Mouse (Mus musculus): ENCODE results near the gene Jsrp1.

The Jsrp1 gene

DNA sequence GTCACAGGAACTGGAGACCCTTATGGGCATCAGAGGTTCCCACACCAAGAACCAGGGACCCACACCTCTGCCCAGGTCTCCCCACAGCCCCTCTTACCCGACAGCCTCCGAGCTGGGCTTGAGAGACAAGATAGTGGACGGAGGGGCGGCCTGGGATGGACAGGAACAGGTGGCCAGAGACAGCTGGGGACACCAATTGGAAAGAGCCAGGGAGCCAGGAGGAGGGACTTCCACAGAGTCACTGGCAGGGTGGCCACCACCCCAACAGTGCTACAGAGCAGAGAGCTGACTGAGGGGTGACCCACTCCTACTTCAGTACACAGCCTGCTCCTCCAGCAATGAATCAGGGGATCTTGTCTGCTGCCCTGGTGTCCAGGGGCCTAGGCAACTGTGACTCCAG is at the start of gene Jsrp1:
Jsrp1 (minus strand) TSS at position 133 of the 400 bp plus-strand sequence.
- no peak for DNase-seq (ENCODE audit: low read depth, low spot score)

DNA sequence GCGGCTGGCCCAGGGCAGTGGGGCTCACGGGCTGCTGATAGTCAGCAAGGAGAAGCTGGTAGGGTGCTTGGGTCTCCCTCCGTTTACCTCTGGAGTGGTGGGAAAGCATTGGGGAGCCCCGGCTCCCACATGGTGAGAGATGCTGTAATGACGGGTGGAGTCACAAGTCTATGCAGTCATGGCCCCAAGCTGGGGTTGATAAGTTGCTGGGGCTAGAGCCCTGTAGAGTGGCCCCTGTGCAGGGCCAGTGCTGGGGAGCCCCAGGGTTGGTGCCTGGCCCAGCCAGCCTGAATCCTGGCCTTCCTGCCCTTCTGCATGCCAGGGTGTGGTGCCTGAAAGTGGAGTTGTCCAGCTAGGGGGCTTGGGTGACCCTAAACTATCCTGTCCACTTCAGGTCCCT is 49.0 kb upstream of the Jsrp1 start:
- DNase-seq (ENCODE audit: low read depth, low spot score): no peak

DNA sequence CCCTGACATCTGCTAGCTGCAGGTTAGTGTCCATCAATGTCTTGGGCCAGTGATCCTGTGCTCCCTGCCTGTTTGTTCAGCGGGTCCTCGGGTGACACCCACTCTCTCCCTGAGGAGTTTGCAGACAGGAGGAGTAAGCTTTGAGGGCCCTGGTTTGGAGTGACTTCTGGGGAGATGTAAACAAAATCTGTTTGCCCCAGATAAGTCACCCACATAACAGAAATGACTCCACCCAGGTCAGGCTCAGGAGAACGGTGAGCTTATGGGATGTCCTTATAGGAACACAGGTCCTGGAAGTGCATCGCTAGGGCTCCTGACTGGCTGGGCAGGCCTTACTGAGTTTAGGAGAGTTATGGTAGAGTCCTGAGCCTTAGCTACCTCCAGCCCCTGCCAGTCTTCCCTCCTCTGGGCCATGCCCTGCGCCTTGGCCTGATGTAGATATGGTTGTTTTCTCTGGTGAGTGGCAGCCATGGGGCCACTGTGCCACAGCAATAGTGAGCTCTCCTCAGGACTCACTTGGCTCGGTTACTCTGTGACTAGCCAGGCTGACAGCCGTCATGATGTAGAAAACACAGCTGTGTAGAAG is 45.1 kb upstream of the Jsrp1 start:
- DNase-seq (ENCODE audit: low read depth, low spot score): no peak

DNA sequence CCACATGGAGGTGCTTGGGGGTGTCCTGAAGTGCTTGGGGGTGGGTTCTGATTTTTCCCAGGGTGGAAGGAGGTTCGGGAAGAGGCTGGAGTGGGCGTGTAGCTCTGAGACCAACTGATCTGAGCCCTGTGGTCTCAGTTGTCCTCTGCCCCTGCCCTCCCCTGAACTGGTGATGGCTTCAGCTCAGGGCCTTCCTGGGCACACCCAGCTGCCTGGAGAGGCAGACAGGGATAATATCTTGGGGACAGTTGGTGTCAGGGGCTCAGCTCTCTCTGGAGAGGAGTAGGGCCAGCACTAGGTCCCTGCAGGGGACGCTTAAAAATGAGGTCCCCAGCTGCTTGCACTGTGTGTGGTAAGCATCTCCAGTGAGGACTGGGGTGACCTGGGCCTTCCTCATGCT is 44.5 kb upstream of the Jsrp1 start:
- DNase-seq (ENCODE audit: low read depth, low spot score): no peak

DNA sequence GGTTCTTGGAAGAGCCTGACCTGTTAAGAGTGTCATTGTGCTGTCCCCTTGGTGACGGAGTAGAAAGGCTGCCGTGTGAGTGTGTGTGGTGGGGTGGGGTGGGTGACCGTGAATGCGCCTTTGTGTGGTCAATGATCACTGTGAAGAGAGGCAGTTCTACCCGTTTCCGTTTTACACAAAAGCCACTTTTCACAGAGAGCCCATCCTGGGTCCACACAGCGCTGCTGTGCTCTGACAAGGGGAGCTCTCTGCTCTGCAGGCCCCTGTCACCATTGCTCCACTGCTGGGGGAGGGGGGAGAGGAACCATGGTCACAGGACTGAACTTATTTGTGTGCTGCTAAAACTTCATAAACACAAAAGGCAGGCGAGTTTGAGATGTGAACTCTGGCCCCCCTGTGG is 44.1 kb upstream of the Jsrp1 start:
- peak; percentile 29 for DNase-seq (ENCODE audit: low read depth, low spot score)

DNA sequence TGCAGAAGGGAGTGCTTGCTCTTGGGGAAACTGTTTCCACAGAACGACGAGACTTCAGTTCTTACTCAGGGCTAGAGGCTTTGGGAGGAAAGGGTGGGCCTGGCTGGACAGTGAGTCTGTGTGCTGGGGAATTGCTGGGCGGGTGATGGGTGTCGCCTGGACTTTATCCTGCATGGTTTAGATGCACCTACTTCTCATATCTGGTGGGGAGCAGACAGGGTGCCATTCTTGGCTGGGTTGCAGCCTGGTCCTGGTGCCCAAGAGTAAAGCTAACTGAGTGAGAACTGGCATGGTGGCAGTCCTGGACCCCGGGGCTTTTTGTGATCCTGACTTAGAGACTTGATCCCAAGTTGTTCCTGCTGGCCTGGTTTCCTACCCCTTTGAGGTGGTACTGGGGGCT is 43.6 kb upstream of the Jsrp1 start:
- no peak for DNase-seq (ENCODE audit: low read depth, low spot score)

DNA sequence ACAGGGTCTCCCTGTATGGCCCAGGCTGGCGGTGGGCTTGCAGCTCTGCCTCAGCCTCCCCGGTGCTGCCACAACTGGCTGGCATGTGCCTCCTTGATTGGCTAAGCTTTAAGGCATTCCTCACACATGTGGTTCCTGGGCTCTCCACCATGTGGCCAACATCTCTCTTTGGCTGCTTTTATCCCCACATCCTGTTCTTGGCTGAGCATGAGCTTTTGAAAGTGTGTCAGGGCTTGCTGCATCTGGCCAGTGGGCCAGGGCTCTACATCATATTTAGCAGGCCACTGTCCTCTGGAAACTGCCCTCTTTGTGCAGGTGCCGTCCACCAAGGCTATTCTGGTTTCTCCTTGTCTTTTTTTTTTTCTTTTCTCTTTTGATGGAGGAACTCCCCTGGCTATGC is 43.0 kb upstream of the Jsrp1 start:
- no peak for DNase-seq (ENCODE audit: low read depth, low spot score)

DNA sequence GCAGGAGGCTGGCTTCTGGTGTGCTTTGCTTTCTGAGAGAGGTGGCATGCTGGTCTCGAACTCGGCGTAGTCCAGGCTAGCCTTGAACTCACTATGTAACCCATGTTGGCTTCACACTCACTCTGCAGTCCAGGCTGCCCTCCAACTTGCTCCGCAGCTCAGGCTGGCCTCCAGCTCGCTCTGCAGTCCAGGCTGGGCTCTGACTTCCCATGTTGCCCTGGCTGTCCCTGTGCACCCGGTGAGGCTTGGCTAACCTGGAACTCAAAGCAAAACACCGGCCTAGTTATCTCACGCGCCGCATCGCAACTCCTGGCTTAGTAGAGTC is 42.4 kb upstream of the Jsrp1 start:
- no peak for DNase-seq (ENCODE audit: low read depth, low spot score)

DNA sequence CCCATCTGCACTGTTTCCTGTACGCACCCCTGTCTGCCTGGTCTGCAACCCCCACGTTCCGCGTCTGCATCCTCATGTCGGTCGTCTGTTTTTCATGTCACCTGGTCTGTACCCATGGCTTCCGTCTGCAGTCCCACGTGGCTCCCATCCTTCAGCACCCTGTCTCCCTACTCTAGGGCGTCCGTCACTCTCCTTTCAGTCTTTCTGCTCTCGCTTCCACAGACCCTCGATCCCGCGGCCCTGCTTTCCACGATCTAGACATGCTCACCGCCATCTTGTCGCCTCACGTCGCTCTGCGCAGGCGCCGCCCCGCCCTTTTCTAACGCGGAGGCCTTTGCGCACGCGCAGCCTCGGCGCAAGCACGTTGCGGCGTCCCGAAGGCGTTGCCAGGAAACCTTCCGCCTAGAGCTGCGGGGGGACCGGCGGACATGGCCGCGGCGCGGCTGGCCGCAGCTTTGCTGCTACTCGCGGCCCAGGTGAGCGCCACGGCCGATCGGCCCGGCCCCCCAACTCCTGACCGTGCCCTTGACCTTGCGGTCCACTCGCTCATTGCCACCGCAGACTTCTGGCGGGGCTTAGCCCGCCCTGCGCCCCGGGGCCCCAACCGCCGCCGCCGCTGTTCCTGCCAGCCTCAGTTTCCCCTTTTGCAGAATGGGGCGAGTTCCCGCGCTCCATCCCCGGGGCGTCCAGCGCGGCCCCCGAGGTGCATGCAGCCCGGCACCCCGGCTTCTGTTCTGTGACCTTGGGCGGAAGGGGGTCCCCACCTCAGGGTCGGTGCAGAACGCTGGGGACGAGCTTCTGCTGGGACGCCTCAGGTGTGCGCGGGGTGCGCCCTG is 41.8 kb upstream of the Jsrp1 start, which contains the start of the genes Lsm7 and Sppl2b:
Lsm7 (minus strand) TSS at position 297 of the 836 bp plus-strand sequence.
Sppl2b (plus strand) TSS at position 363 of the 836 bp plus-strand sequence.
- DNase-seq (ENCODE audit: low read depth, low spot score): peak; percentile 96

DNA sequence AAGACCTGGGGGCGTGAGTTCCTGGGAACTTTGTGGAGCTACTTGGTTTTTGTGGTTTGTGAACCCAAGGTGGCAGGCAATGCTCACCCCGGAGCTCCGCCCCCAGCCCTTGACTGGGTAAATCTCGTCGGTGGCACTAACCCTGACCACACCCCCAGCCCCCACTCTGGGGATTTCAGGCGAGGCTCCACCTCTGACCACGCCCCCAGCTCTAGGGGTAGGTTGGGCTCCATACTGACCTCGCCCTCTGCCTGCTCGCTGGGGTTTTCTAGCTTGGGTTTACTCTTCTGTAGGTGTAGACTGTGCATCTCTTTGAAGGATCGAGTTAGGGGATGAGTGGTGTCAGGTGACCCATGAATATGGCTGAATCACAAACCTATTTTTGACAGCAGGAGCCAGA is 35.3 kb upstream of the Jsrp1 start:
- peak; percentile 94 for DNase-seq (ENCODE audit: low read depth, low spot score)

DNA sequence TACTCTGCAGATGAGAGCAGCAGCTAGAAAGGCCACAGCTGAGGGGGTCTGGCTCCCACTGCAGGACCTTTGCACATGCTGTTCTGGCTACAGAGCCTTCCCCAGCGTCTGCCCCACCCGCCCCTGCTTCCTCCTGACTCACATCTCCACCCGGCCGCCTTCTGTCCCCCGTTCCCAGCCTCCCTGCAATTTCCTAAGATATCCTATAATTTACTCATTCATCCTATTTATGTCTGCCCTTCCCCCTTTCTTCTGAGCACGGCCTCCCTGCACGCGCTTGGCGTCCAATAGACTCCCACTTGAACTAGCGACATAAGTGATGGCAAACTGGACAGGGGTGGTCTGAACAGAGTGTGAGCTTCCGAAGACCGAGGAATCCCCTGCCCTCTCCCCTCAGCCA is 32.4 kb upstream of the Jsrp1 start:
- DNase-seq (ENCODE audit: low read depth, low spot score): no peak

DNA sequence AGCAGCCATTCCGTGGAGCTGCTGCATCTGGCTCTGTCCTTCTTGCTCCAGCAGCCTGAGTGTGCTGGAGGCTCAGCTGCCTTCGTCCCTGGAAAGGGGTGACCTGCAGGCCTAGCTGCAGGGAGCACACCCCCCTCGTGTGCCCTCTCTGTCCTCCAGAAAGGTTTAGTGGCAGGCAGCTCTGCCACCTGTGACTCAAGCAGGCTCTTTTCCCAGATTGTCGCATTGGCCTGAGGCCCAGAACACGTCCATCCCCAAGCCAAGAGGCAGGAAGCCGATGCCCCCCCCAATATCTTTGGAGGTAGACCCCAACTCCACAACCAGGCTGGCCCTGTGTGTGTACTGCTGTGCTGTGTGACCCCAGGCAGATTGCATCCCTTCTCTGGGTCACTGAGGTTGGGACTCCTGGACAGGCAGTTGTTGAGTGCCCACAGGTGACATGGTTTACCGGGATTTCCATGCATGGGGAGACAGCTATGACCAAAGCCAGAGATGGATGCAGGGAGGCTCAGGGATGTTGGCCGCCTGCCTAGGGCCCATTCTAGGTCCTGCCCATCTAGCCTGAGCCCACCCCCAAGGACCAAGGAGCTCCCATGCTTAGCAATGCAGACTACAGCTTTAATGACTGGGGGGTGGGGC is 31.9 kb upstream of the Jsrp1 start:
- no peak for DNase-seq (ENCODE audit: low read depth, low spot score)

DNA sequence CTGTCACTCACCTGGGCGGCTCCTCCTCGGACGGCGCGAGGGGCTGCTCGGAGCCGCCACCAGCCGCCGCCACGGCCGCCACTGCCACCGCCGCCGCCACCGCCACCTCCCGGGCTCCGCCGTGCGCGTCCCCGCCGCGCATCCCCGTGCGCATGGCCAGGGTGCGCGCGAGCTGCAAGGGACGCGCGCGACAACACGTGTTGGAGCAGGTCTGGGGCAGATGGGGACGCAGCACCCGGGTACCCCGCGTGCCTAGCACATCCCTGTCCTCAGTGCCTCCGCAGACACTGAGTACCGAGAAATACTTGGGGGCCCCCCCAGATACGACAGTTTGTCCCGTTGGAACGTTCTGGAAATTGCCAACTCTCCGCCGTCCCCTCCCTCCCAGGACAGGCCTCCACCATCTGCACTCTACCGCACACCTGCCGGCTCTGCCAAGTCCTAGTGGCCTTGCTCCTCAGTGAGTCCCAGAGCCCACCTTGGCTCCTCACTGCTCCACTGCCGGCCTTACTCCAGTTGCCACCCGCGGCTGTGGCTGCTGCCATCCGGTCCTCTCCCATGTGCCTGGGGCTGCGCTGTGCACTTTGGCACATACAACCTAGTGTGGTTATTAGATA is 30.7 kb upstream of the Jsrp1 start, which contains the start of gene Lingo3:
Lingo3 (minus strand) TSS at position 109 of the 617 bp plus-strand sequence.
- no peak for DNase-seq (ENCODE audit: low read depth, low spot score)

DNA sequence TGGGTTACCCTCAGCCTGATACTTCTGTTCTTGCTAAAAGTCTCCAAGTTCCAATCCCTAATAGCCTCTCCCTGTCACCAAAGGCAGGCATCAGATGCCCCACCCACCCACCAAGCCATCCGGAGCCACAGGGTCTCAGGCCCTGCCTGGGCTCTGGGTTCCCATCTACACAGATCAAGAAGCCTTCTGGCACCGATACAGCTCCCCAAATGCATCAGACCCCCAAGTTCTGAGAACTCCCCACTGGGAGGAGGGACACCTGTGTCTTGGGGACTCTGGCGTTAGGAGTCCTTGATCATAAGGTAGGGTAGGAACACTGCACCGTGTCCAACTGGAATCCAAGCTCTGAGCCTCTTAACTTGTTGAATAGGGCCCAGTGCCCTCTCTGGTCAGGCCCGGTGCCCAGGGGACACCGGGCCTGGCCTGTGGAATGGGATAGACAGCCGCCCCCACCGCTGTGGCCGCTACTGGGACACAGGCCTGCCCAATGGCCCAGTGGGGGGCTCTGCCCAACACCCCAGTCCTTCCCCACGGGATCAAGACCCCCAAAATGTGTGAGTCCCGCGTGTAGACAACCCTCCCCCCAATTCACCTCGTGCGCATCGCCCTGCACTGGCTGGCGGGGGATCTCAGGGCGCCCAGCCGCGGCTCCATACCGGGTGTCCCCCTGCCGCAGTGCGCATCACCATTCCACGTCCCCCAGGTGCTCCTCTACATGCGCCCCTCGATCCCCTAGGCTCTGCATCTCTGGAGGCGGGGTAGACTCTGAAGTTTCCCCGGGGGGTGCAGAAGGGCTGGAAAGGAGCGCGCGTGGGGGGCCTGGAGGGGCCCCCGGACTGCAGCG is 30.0 kb upstream of the Jsrp1 start:
- DNase-seq (ENCODE audit: low read depth, low spot score): no peak

DNA sequence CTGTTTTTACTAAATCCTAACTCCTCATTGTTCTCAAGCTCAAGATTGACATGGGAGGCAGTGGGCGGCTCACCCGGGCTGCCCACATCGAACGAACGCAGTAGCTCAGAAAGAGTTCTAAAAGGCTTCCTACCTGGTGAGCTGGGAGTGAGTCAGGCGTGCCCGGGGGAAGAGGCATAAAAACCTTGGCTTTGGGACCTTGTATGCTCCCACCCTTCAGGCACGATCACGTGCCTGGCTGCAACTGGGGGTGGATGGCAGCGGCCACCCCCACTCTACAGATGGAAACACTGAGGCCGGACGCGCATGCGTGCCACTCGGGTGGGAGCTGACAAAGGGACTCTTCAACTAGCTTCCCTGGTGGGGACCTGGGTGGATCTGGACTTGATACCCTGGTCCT is 29.0 kb upstream of the Jsrp1 start:
- DNase-seq (ENCODE audit: low read depth, low spot score): no peak

DNA sequence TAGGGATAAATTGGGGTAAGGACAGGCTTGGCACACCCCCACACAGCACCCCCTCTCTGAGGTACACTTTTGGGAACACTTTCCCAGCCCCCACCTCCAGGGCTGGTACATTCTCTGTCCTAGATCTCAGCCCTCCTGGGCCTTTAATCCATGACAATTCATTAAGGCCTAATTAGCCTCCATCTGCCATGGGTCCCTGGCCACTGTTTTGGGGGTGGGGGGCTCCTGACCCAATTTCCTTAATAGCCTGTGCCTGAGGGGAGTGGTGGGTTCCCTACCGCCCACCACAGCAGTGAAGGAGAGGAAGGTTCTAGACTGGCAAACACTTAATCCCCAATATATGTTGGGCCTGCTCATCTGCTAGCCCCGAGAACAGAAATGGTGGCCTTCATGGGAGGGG is 28.4 kb upstream of the Jsrp1 start:
- DNase-seq (ENCODE audit: low read depth, low spot score): no peak

DNA sequence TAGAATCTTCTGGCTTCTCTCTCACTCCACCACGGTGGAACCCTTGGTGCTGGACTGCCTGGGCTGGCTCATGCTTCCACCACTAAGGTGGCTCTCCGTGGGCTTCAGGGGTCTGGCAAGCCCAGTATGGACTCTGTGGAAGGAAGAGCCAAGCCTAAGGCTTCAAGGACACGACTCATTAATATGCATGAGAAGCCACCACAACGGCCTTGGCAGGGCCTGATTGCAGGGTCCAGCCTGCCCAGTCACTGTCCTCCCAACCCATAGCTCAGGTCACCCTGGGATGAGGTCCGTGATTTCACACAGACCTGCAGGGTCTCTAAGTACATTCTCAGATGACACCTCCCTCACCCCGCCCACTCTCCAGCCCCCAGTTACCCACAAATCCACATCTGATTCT is 26.6 kb upstream of the Jsrp1 start:
- DNase-seq (ENCODE audit: low read depth, low spot score): no peak

DNA sequence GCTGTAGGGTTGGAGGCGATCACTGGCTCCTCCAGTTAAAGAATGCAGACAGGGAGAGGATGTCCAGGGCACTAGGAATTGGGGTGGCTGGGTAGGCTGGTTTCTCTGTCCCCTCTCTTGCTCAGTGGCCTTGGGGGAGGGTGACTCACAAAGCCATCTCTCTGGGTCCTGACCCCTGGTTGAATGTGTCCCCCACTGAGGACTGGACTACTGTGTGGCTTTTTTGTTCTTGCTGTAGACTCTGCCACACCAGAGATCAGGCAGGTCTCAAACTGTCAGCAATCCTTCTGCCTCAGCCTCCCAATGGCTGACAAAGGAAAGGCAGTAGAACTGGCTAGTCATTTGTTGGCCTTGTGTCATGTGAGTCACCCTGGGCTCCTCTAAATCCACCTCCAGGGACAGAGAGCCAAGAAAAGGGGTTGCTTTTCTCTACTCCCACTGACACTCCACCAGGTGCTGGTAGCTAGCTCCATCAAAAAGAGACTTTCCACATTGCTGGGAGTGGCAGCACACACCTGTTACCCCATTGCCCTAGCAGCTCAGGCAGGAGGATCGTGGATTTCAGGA is 25.1 kb upstream of the Jsrp1 start:
- no peak for DNase-seq (ENCODE audit: low read depth, low spot score)

DNA sequence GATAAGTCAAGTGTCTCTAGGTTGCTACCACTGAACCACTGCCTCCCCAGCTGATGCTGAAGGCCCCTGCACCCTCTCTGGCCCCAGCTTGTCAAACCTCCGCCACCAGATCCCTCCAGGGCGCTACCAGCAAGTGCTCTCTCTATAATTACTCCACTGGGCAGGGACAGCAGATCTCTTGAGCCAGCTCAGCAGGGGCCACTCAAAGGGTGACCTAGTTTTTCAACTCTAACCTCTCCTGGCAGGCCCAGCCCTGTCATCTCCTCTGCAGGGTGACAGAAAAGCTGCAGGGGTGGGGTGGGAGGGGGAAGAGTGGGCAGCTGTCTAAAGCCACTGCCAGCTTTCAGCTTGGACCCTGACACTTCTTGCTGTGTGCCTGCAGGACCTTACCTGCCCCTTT is 24.5 kb upstream of the Jsrp1 start:
- no peak for DNase-seq (ENCODE audit: low read depth, low spot score)

DNA sequence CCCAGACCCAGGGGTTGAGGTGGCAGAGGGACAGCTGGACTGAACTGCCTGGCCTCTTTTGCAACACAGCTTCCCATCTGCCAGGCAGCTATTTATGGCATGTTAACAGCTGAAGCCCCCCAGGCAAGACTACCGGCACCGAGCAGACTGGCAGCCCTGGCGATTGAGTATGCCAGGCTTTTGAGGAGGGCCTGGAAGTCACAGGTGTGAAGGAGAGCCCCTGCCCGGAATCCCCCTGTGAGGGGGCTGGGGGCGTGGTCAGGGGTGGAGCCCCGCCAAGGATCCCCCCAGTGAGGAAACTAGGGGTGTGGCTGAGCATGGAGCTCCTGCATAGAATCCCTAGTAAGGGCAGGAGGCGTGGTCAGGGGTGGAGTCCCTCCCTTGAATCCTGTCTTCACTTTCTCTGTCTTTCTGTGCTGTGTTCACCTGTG is 23.7 kb upstream of the Jsrp1 start:
- peak; percentile 41 for DNase-seq (ENCODE audit: low read depth, low spot score)

DNA sequence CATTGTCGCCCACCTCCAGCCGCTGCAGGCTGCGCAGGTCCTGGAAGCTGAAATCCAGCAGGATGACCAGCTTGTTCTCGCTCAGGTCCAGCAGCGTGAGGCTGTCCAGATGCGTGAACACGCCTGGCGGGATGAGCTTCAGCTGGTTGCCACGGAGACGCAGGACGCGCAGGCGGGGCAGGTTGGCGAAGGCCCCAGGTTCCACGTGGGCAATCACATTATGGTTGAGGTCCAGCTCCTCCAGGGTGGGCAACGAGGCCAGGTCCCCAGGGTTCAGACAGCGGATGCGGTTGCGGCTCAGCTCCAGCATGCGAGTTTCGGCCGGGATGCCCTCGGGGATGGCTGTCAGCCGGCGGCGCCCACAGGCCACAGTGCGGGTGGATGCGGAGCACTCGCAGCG is 22.3 kb upstream of the Jsrp1 start:
- no peak for DNase-seq (ENCODE audit: low read depth, low spot score)
